Mouse (Mus musculus) heart, adult 18-20 months (tissue): ENCODE data around the gene Ephb2. TPM values are rescaled to one million over a fixed set of nuclear protein-coding genes. Genes with fewer than 3 reads are reported as not detected.

Experiments
- DNase-seq, 2 experiments: peaks; one replicate each; pipeline ENCODE4 v3.0.0; 2021 to 2022; ENCODE audit warnings: mixed read lengths in 1 of 2
- total RNA-seq, 2 experiments: library from RNA; stranded (reverse); gene quantifications; 2 replicates each; pipeline ENCODE4 v1.2.3; 2021

Ephb2 gene
- total RNA-seq, 2 experiments from 2014 or later: 0.89 to 0.90 TPM

GRCm38 (mm10) chr4:136731761-136732160 lies 104.0 kb downstream of the Ephb2 start:
- DNase-seq: peak; percentile 49 to 59

GRCm38 (mm10) chr4:136731008-136731609 lies 104.7 kb downstream of the Ephb2 start:
- DNase-seq: no peak

GRCm38 (mm10) chr4:136730501-136730900 lies 105.3 kb downstream of the Ephb2 start:
- DNase-seq: peak in 1 of 2 experiments; percentile 37

- DNase-seq: no peak
Measured at GRCm38 (mm10) chr4:136729574-136729973, 106.2 kb downstream of the Ephb2 start.

- DNase-seq: no peak
Measured at GRCm38 (mm10) chr4:136726941-136727340, 108.8 kb downstream of the Ephb2 start.

- DNase-seq: no peak
Measured at GRCm38 (mm10) chr4:136724731-136725130, 111.1 kb downstream of the Ephb2 start.

- no peak for DNase-seq
Measured at GRCm38 (mm10) chr4:136722361-136723082, 113.3 kb downstream of the Ephb2 start.

GRCm38 (mm10) chr4:136721937-136722336 lies 113.9 kb downstream of the Ephb2 start:
- DNase-seq: no peak

- no peak for DNase-seq
Measured at GRCm38 (mm10) chr4:136720025-136720424, 115.8 kb downstream of the Ephb2 start.

GRCm38 (mm10) chr4:136718193-136718986 lies 117.4 kb downstream of the Ephb2 start:
- DNase-seq: no peak

- no peak for DNase-seq
Measured at GRCm38 (mm10) chr4:136716561-136716972, 119.2 kb downstream of the Ephb2 start.

GRCm38 (mm10) chr4:136714530-136714929 lies 121.3 kb downstream of the Ephb2 start:
- no peak for DNase-seq

- DNase-seq: no peak
Measured at GRCm38 (mm10) chr4:136713889-136714288, 121.9 kb downstream of the Ephb2 start.

- no peak for DNase-seq
Measured at GRCm38 (mm10) chr4:136713431-136713830, 122.4 kb downstream of the Ephb2 start.

GRCm38 (mm10) chr4:136711985-136712768 lies 123.6 kb downstream of the Ephb2 start:
- DNase-seq: no peak

- no peak for DNase-seq
Measured at GRCm38 (mm10) chr4:136710345-136710744, 125.4 kb downstream of the Ephb2 start.

GRCm38 (mm10) chr4:136708956-136709355 lies 126.8 kb downstream of the Ephb2 start:
- DNase-seq: no peak

GRCm38 (mm10) chr4:136706696-136707095 lies 129.1 kb downstream of the Ephb2 start:
- no peak for DNase-seq

GRCm38 (mm10) chr4:136705091-136705490 lies 130.7 kb downstream of the Ephb2 start:
- no peak for DNase-seq

- DNase-seq: no peak
Measured at GRCm38 (mm10) chr4:136704551-136704950, 131.2 kb downstream of the Ephb2 start.

- no peak for DNase-seq
Measured at GRCm38 (mm10) chr4:136703351-136703750, 132.4 kb downstream of the Ephb2 start.

- no peak for DNase-seq
Measured at GRCm38 (mm10) chr4:136702456-136702855, 133.3 kb downstream of the Ephb2 start.
